Mouse (Mus musculus) induced T-regulatory cell, adult 2 months (primary cell): ENCODE measurements around the gene Klrb1f.
"Not testable (repeated sequence)": the region's sequence is repeated elsewhere in the genome, so short reads cannot be mapped to it uniquely, and the experiment has no call there.

ENCODE experiments used
- DNase-seq: peaks from one replicate; pipeline ENCODE4 v3.0.0-alpha.2; 2012; ENCODE audit warnings: low read depth

Klrb1f gene

GRCm38 (mm10) chr6:129048857-129049473, 3.3 kb downstream of the Klrb1f start:
- DNase-seq = peak; percentile 66

GRCm38 (mm10) chr6:129049596-129050251, 4.0 kb downstream of the Klrb1f start:
- DNase-seq = no peak

- no peak for DNase-seq
Measured at GRCm38 (mm10) chr6:129051086-129051485, 5.4 kb downstream of the Klrb1f start.

GRCm38 (mm10) chr6:129051731-129052130, 6.0 kb downstream of the Klrb1f start:
- no peak for DNase-seq

- DNase-seq = no peak
Measured at GRCm38 (mm10) chr6:129056237-129056636, 10.5 kb downstream of the Klrb1f start.

- no peak for DNase-seq
Measured at GRCm38 (mm10) chr6:129058013-129058412, 12.3 kb downstream of the Klrb1f start.

- DNase-seq = no peak
Measured at GRCm38 (mm10) chr6:129065407-129065806, 19.7 kb downstream of the Klrb1f start.

GRCm38 (mm10) chr6:129065857-129066256, 20.2 kb downstream of the Klrb1f start:
- DNase-seq = no peak

GRCm38 (mm10) chr6:129066530-129066929, 20.8 kb downstream of the Klrb1f start:
- DNase-seq = no peak

GRCm38 (mm10) chr6:129066986-129067385, 21.3 kb downstream of the Klrb1f start:
- DNase-seq = peak; percentile 84

- no peak for DNase-seq
Measured at GRCm38 (mm10) chr6:129085098-129085497, 39.4 kb downstream of the Klrb1f start.

GRCm38 (mm10) chr6:129086031-129086430, 40.3 kb downstream of the Klrb1f start:
- DNase-seq = not testable (repeated sequence)

- DNase-seq = peak; percentile 75
Measured at GRCm38 (mm10) chr6:129088161-129088560, 42.5 kb downstream of the Klrb1f start.

GRCm38 (mm10) chr6:129088596-129088995, 42.9 kb downstream of the Klrb1f start:
- DNase-seq = not testable (repeated sequence)

- DNase-seq = peak; percentile 73
Measured at GRCm38 (mm10) chr6:129095166-129095565, 49.5 kb downstream of the Klrb1f start.

- DNase-seq = no peak
Measured at GRCm38 (mm10) chr6:129097929-129098328, 52.2 kb downstream of the Klrb1f start.

- DNase-seq = not testable (repeated sequence)
Measured at GRCm38 (mm10) chr6:129100794-129101193, 55.1 kb downstream of the Klrb1f start, which contains the start of gene Clec2e. TSS of gene Clec2e (minus strand) at chr6:129100913.

- no peak for DNase-seq
Measured at GRCm38 (mm10) chr6:129101604-129102003, 55.9 kb downstream of the Klrb1f start.

- DNase-seq = no peak
Measured at GRCm38 (mm10) chr6:129102858-129103555, 57.3 kb downstream of the Klrb1f start.
